Comparison of ENCODE assay signal across 11 mouse cellular contexts in genomic region chr1:190357779-190358178, GRCm38 (mm10).
"Had no signal": no experiment of that assay in that cellular context is flagged by ENCODE, and none has a peak within 500 bp of the region (broad histone marks: within the 10 kb centered on the region; RNA-seq: fewer than 3 reads in every experiment).

No protein-coding gene starts in this region.

- DNase-seq: layer of hippocampus, adult 9-11 months; liver, embryonic 13.5 days; lung, postnatal 14 days; lung, postnatal 4 days; midbrain, embryonic 14.5 days; thymus, adult 18-20 months; thymus, postnatal 36 days had no signal

- H3K27ac ChIP-seq: layer of hippocampus, adult 2 months; liver, embryonic 13.5 days; lung, embryonic 15.5 days had no signal

- H3K36me3 ChIP-seq: liver, embryonic 13.5 days; lung, embryonic 15.5 days had no signal

- H3K4me1 ChIP-seq: liver, embryonic 13.5 days; lung, embryonic 15.5 days had no signal

- H3K9me3 ChIP-seq: liver, embryonic 13.5 days; lung, embryonic 15.5 days had no signal

- H3K4me3 ChIP-seq: layer of hippocampus, adult 2 months; liver, embryonic 13.5 days; lung, embryonic 15.5 days had no signal

- H3K9ac ChIP-seq: liver, embryonic 13.5 days; lung, embryonic 15.5 days had no signal

- H3K4me2 ChIP-seq: liver, embryonic 13.5 days; lung, embryonic 15.5 days; midbrain, embryonic 11.5 days had no signal

- H3K27me3 ChIP-seq: liver, embryonic 13.5 days; lung, embryonic 15.5 days had no signal

- ATAC-seq: intestine, embryonic 16.5 days had no signal
